Mouse (Mus musculus) embryonic facial prominence, embryonic 14.5 days (tissue): ENCODE results near the gene Csk. TPM values are rescaled to one million over a fixed set of nuclear protein-coding genes. Genes with fewer than 3 reads are reported as not detected.

Source experiments
- ATAC-seq: fragments of 200-750 bp; cut with Nextera tagmentation; 2 replicates; pipeline ENCODE4 v1.8.0; 2017; ENCODE audit warnings: low read depth, moderate number of reproducible peaks, moderate TSS enrichment
- DNase-seq: peaks from one replicate; pipeline ENCODE4 v3.0.0-alpha.2; 2015; ENCODE audit warnings: low spot score
- H3K27ac ChIP-seq: fragments of 300-500 bp; sonication (generic); replicated peaks from 2 replicates; pipeline ENCODE4 v1.5.1; 2014; ENCODE audit warnings: low read depth, mild to moderate bottlenecking, low read length, moderate library complexity
- H3K27me3 ChIP-seq: fragments of 300-500 bp; sonication (generic); replicated peaks from 2 replicates; pipeline ENCODE4 v1.6.1; 2014; ENCODE audit warnings: low read length; ENCODE audit not compliant: control insufficient read depth, insufficient read depth
- H3K36me3 ChIP-seq: fragments of 300-500 bp; sonication (generic); 2 replicates; pipeline ENCODE4 v1.6.1; 2014; ENCODE audit warnings: low read length, mixed read lengths; ENCODE audit not compliant: control insufficient read depth, insufficient read depth
- H3K4me1 ChIP-seq: fragments of 300-500 bp; sonication (generic); 2 replicates; pipeline ENCODE4 v1.6.1; 2014; ENCODE audit warnings: antibody characterized with exemption, low read length; ENCODE audit not compliant: control insufficient read depth, insufficient read depth
- H3K4me2 ChIP-seq: fragments of 300-500 bp; sonication (generic); 2 replicates; pipeline ENCODE4 v1.6.1; 2014; ENCODE audit warnings: low read depth, mild to moderate bottlenecking, low read length, moderate library complexity, mixed read lengths
- H3K4me3 ChIP-seq: fragments of 300-500 bp; sonication (generic); 2 replicates; pipeline ENCODE4 v1.5.1; 2014; ENCODE audit warnings: low read depth, mild to moderate bottlenecking, low read length
- H3K9ac ChIP-seq: fragments of 300-500 bp; sonication (generic); 2 replicates; pipeline ENCODE4 v1.6.1; 2014; ENCODE audit warnings: low read depth, mild to moderate bottlenecking, low read length, moderate library complexity, mixed read lengths
- H3K9me3 ChIP-seq: fragments of 300-500 bp; sonication (generic); 2 replicates; pipeline ENCODE4 v1.6.1; 2016; ENCODE audit warnings: low read length; ENCODE audit not compliant: control insufficient read depth
- WGBS: fragments of 180-500 bp; shearing (Covaris S2); extraction: QIAGEN DNeasy Blood & Tissue Kit; methylation state at CpG from one replicate; pipeline ENCODE4 v1.1.7; 2014; 5-methylcytosine and 5-hydroxymethylcytosine counted together
- polyA plus RNA-seq: library from polyadenylated mRNA; unstranded; fragments of >200 nt; fragmentation: Nextera tagmentation; extraction: Ambion mirVana; gene quantifications from 2 replicates; pipeline ENCODE4 v1.2.1, GENCODE M21; 2014

Csk gene
- polyA plus RNA-seq, 1 experiment from 2014 or later: 26.6 TPM

GRCm38 (mm10) chr9:57600620-57601352 lies 52.6 kb downstream of the Csk start:
- no peak overlapping the region for H3K4me3 ChIP-seq
- peak; percentile 42 for DNase-seq
- no peak overlapping the region for H3K4me2 ChIP-seq
- no peak overlapping the region for H3K9ac ChIP-seq
- peak; percentile 55; the same call in 1 of the 2 replicates for ATAC-seq
- no peaks in the 10 kb centered on the region for H3K9me3 ChIP-seq
- H3K27me3 ChIP-seq: peaks cover 4% of the 10 kb centered on the region; the same call in 1 of the 2 replicates
- H3K36me3 ChIP-seq: peaks cover 5% of the 10 kb centered on the region; the same call in 1 of the 2 replicates
- H3K4me1 ChIP-seq: no peaks in the 10 kb centered on the region
- H3K27ac ChIP-seq: no peak overlapping the region
- 15% methylated on average over 3 of the region's 3 CpGs for WGBS

GRCm38 (mm10) chr9:57598851-57599563 lies 54.4 kb downstream of the Csk start:
- Histone ChIP-seq H3K9me3 (no peaks in the 10 kb centered on the region), H3K4me2 (no peak overlapping the region), H3K36me3 (peaks cover 20% of the 10 kb centered on the region), H3K9ac (no peak overlapping the region), H3K4me1 (no peaks in the 10 kb centered on the region), H3K27me3 (no peaks in the 10 kb centered on the region), H3K27ac (no peak overlapping the region), H3K4me3 (no peak overlapping the region)
- 50% methylated on average over 8 of the region's 8 CpGs for whole genome bisulfite sequencing
- DNase-seq (peak; percentile 34), ATAC-seq (peak; percentile 62; the same call in 1 of the 2 replicates)

- no peak overlapping the region for H3K27ac ChIP-seq
- H3K27me3 ChIP-seq: no peaks in the 10 kb centered on the region
- H3K9me3 ChIP-seq: no peaks in the 10 kb centered on the region
- H3K36me3 ChIP-seq: peaks cover 31% of the 10 kb centered on the region
- no peak overlapping the region for H3K9ac ChIP-seq
- peak; percentile 20 for DNase-seq
- H3K4me2 ChIP-seq: no peak overlapping the region
- H3K4me3 ChIP-seq: no peak overlapping the region
- peak; percentile 35; the same call in 1 of the 2 replicates for ATAC-seq
- 22% methylated on average over 3 of the region's 4 CpGs for WGBS
- no peaks in the 10 kb centered on the region for H3K4me1 ChIP-seq
These were observed 55.5 kb downstream of the Csk start for GRCm38 (mm10) chr9:57597929-57598382.

GRCm38 (mm10) chr9:57597265-57597664 lies 56.2 kb downstream of the Csk start:
- Histone ChIP-seq H3K4me2 (no peak overlapping the region), H3K36me3 (peaks cover 38% of the 10 kb centered on the region), H3K4me1 (no peaks in the 10 kb centered on the region), H3K27ac (no peak overlapping the region), H3K4me3 (no peak overlapping the region), H3K9me3 (no peaks in the 10 kb centered on the region), H3K9ac (no peak overlapping the region), H3K27me3 (no peaks in the 10 kb centered on the region)
- DNase-seq (no peak), ATAC-seq (no peak)
- WGBS: 71% methylated on average over 8 of the region's 8 CpGs

- Histone ChIP-seq H3K36me3 (peaks cover 45% of the 10 kb centered on the region), H3K4me1 (peaks cover 7% of the 10 kb centered on the region; the same call in 1 of the 2 replicates), H3K27me3 (no peaks in the 10 kb centered on the region), H3K4me3 (no peak overlapping the region), H3K9me3 (no peaks in the 10 kb centered on the region), H3K4me2 (no peak overlapping the region), H3K9ac (no peak overlapping the region), H3K27ac (no peak overlapping the region)
- ATAC-seq (no peak), DNase-seq (no peak)
- WGBS: 64% methylated on average over 9 of the region's 9 CpGs
These were observed 59.3 kb downstream of the Csk start for GRCm38 (mm10) chr9:57594174-57594509.

GRCm38 (mm10) chr9:57593454-57594173 lies 59.8 kb downstream of the Csk start:
- no peaks in the 10 kb centered on the region for H3K9me3 ChIP-seq
- H3K9ac ChIP-seq: no peak overlapping the region
- 47% methylated on average over 11 of the region's 12 CpGs for WGBS
- peaks cover 7% of the 10 kb centered on the region; the same call in 1 of the 2 replicates for H3K4me1 ChIP-seq
- ATAC-seq (no peak), DNase-seq (no peak)
- H3K4me3 ChIP-seq: no peak overlapping the region
- no peaks in the 10 kb centered on the region for H3K27me3 ChIP-seq
- no peak overlapping the region for H3K4me2 ChIP-seq
- no peak overlapping the region for H3K27ac ChIP-seq
- H3K36me3 ChIP-seq: peaks cover 45% of the 10 kb centered on the region

GRCm38 (mm10) chr9:57590726-57591125 lies 62.7 kb downstream of the Csk start:
- Histone ChIP-seq H3K9me3 (no peaks in the 10 kb centered on the region), H3K27me3 (no peaks in the 10 kb centered on the region), H3K9ac (no peak overlapping the region), H3K4me1 (peaks cover 7% of the 10 kb centered on the region; the same call in 1 of the 2 replicates), H3K27ac (no peak overlapping the region), H3K36me3 (peaks cover 56% of the 10 kb centered on the region), H3K4me2 (peak overlapping the region; percentile 86; the same call in 1 of the 2 replicates), H3K4me3 (peak overlapping the region; percentile 80; the same call in 1 of the 2 replicates)
- ATAC-seq: no peak
- WGBS: 24% methylated on average over 5 of the region's 5 CpGs
- peak; percentile 23 for DNase-seq
